Mouse (Mus musculus): Measurements from ENCODE around the gene Arf5. TPM values are rescaled to one million over a fixed set of nuclear protein-coding genes. Genes with fewer than 3 reads are reported as not detected.

The Arf5 gene
- total RNA-seq (2023) = 103 to 113 TPM (median 105 TPM) in 4 replicates

DNA sequence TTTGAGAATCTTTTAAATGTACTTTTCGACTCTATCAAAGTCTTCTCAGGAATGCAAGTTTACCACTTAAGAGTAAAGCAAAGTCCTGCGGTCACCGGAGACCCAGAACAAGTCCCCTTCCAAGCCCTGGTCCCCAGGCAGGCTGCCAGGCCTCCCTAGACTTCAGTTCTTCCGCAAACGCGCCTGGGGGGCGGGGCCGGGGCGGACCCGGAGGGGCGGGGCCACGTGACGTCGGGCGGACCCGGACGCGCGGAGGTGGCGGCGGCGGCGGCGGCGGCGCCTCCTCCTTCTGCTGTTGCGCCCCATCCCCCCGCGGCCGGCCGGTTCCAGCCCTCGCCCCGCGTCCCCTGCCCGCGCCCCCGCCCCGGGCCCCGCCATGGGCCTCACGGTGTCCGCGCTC is at the start of gene Arf5:
Gene Arf5, plus strand, starts transcription at position 248 of the 400 bp plus-strand sequence.

GRCm38 (mm10) chr6:28397681-28398203 is 25.6 kb upstream of the Arf5 start, which contains the start of gene Zfp800:
TSS of gene Zfp800 (minus strand) at chr6:28398005.

GRCm38 (mm10) chr6:28427096-28427839 is 3.9 kb downstream of the Arf5 start, which contains the start of gene Fscn3:
TSS of gene Fscn3 (plus strand) at chr6:28427789.

DNA sequence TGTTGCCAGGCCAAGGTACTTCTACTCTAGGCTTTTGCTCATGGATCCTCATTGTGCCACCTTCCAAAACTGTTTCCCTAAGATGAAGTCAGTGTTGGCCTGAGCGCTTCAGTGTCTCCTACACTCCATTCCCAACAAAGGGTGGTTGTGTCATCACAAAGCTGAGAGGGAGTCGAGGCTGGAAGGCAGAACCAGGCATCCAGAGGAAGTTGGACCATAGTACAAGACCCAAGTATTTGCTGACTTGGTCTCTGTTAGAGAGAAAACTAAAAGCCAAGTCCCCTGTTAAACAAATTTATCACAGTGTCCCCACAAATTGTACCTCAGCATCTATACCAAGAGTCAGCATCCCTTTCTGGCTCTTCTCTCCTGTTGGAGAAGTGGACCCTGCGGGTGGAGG is 4.9 kb downstream of the Arf5 start, which contains the start of gene Gcc1:
Gene Gcc1, minus strand, starts transcription at position 101 of the 400 bp plus-strand sequence.

GRCm38 (mm10) chr6:28449253-28449652 is 25.9 kb downstream of the Arf5 start, which contains the start of gene Pax4:
TSS of gene Pax4 (minus strand) at chr6:28449353.

GRCm38 (mm10) chr6:28474839-28475238 is 51.5 kb downstream of the Arf5 start, which contains the start of gene Snd1:
TSS of gene Snd1 (plus strand) at chr6:28475139.

Other genes starting within 250 kb of the Arf5 start
- gene Zfp800, start 25.6 kb upstream of the Arf5 start, total RNA-seq (2023) = 56.7 to 63.6 TPM (median 59.5 TPM) in 4 replicates
- 0.28 to 0.60 TPM (median 0.39 TPM) in 3 of 4 replicates, not detected in the other for gene Fscn3, start 4.2 kb downstream of the Arf5 start, total RNA-seq (2023)
- gene Gcc1, start 4.8 kb downstream of the Arf5 start, total RNA-seq (2023) = 18.8 to 23.5 TPM (median 21.1 TPM) in 4 replicates
- gene Pax4, start 25.8 kb downstream of the Arf5 start, total RNA-seq (2023) = not detected in 4 replicates
- 97.7 to 106 TPM (median 99.8 TPM) in 4 replicates for gene Snd1, start 51.6 kb downstream of the Arf5 start, total RNA-seq (2023)

Data from B cell, adult 62 days (primary cell).